Mouse (Mus musculus) midbrain, embryonic 13.5 days (tissue): ENCODE measurements around the gene Polr2a. TPM values are rescaled to one million over a fixed set of nuclear protein-coding genes. Genes with fewer than 3 reads are reported as not detected.

Source experiments
- ATAC-seq: fragments of 200-750 bp; cut with Nextera tagmentation; 2 replicates; pipeline ENCODE4 v1.8.0; 2017; ENCODE audit warnings: mild to moderate bottlenecking, moderate TSS enrichment, moderate library complexity
- H3K27ac ChIP-seq: fragments of 300-500 bp; sonication (generic); 2 replicates; pipeline ENCODE4 v1.5.1; 2015; ENCODE audit warnings: inconsistent platforms, mild to moderate bottlenecking, moderate library complexity
- H3K27me3 ChIP-seq: fragments of 300-500 bp; sonication (generic); 2 replicates; pipeline ENCODE4 v1.6.1; 2015; ENCODE audit warnings: mild to moderate bottlenecking, inconsistent platforms
- H3K36me3 ChIP-seq: fragments of 300-500 bp; sonication (generic); 2 replicates; pipeline ENCODE4 v1.6.1; 2015; ENCODE audit warnings: mild to moderate bottlenecking, inconsistent platforms
- H3K4me1 ChIP-seq: fragments of 300-500 bp; sonication (generic); replicated peaks from 2 replicates; pipeline ENCODE4 v1.6.1; 2015; ENCODE audit warnings: inconsistent platforms
- H3K4me2 ChIP-seq: fragments of 300-500 bp; sonication (generic); replicated peaks from 2 replicates; pipeline ENCODE4 v1.6.1; 2015; ENCODE audit warnings: moderate library complexity, mild to moderate bottlenecking, inconsistent platforms
- H3K4me3 ChIP-seq: fragments of 300-500 bp; sonication (generic); replicated peaks from 2 replicates; pipeline ENCODE4 v1.5.1; 2015; ENCODE audit warnings: mild to moderate bottlenecking, inconsistent platforms
- H3K9ac ChIP-seq: fragments of 300-500 bp; sonication (generic); replicated peaks from 2 replicates; pipeline ENCODE4 v1.6.1; 2015; ENCODE audit warnings: mild to moderate bottlenecking, inconsistent platforms
- H3K9me3 ChIP-seq: fragments of 300-500 bp; sonication (generic); 2 replicates; pipeline ENCODE4 v1.6.1; 2016; ENCODE audit warnings: mild to moderate bottlenecking, inconsistent platforms
- WGBS: fragments of 180-500 bp; shearing (Covaris S2); methylation state at CpG from one replicate; pipeline ENCODE4 v1.1.7; 2015; 5-methylcytosine and 5-hydroxymethylcytosine counted together
- polyA plus RNA-seq: library from polyadenylated mRNA; unstranded; fragments of >200 nt; fragmentation: Nextera tagmentation; extraction: Ambion mirVana; gene quantifications from 2 replicates; pipeline ENCODE4 v1.2.1, GENCODE M21; 2015

Polr2a gene
- polyA plus RNA-seq, 1 experiment from 2014 or later = 24.9 TPM

DNA sequence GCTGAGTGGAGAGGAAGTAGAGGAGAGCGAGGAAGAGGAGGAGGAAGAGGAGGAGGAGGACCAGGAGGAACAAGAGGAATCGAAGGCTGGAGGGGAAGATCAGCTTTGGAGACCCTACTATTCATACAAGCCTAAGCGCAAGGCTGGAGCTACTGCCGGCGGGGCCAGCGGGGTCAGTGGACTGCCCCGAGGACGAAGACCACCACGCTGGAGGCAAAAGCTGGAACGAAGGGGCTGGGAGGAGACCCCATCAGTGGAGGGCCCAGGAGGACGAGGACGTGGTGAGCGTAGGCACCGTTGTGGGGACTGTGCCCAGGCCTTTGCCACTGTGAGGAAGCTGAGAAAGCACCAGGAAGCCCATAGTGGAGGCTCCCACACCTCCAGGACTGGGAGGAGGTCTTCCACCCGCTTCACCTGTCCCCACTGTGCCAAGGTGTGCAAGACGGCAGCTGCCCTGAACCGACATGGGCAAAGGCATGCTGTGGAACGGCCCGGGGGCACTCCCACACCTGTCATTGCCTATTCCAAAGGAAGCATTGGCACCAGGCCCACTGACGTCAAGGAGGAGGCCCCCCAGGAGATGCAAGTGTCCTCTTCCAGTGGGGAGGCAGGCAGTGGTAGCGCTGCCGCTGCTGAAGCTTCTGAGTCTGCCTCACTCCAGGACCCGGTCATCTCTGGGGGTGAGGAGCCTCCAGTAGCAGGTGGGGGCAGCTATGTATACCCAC is 20.0 kb upstream of the Polr2a start:
- Histone ChIP-seq H3K36me3 (peaks cover 25% of the 10 kb centered on the region), H3K27me3 (peaks cover 3% of the 10 kb centered on the region; the same call in 1 of the 2 replicates), H3K4me1 (0 out of 2 replicates have a peak, but pooled peaks cover 5% of the 10 kb centered on the region), H3K4me2 (no peak overlapping the region), H3K9me3 (no peaks in the 10 kb centered on the region), H3K9ac (no peak overlapping the region), H3K27ac (no peak overlapping the region), H3K4me3 (no peak overlapping the region)
- WGBS = 71% methylated on average over 23 of the region's 23 CpGs
- no peak for ATAC-seq

DNA sequence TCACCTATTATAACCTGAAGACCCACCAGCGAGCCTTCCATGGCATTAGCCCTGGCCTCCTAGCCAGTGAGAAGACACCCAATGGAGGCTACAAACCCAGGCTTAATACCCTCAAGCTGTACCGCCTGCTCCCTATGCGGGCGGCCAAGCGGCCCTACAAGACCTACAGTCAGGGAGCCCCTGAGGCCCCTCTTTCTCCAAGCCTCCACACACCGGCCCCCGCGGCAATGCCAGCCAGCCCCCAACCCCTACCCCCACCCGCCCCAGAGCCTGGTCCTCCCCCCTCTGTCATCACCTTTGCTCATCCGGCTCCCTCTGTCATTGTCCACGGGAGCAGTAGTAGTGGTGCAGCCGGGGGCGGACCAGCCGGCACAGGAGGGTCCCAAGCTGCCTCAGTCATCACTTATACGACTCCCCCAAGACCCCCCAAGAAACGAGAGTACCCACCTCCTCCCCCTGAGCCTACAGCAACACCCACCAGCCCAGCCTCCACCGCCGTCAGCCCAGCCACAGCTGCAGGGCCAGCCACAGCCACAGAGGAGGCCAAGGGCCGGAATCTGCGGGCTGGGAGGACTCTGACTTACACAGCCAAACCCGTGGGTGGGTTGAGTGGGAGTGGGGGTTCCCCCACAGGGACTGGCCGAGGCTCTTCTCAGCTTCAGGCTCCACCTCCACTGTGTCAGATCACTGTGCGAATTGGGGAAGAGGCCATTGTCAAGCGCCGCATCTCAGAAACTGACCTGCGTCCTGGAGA is 19.2 kb upstream of the Polr2a start:
- no peak overlapping the region for H3K4me2 ChIP-seq
- H3K9me3 ChIP-seq = no peaks in the 10 kb centered on the region
- no peak for ATAC-seq
- H3K36me3 ChIP-seq = peaks cover 25% of the 10 kb centered on the region
- no peak overlapping the region for H3K9ac ChIP-seq
- peaks cover 3% of the 10 kb centered on the region; the same call in 1 of the 2 replicates for H3K27me3 ChIP-seq
- H3K4me3 ChIP-seq = no peak overlapping the region
- H3K4me1 ChIP-seq = 0 out of 2 replicates have a peak, but pooled peaks cover 5% of the 10 kb centered on the region
- 66% methylated on average over 26 of the region's 26 CpGs for WGBS
- no peak overlapping the region for H3K27ac ChIP-seq

DNA sequence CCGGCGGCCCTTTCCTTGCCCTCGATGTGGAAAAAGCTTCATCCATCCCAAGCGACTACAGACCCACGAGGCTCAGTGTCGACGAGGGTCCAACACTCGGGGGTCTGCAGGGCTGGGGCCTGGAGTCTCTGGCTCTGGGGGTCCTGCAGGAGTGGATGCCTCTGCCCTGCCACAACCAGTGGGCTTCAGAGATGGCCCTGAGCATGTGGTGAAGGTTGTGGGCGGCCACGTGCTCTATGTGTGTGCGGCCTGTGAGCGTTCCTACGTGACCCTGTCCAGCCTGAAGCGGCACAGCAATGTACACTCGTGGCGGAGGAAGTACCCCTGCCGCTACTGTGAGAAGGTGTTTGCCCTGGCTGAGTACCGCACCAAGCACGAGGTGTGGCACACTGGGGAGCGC is 18.1 kb upstream of the Polr2a start:
- H3K9me3 ChIP-seq = no peaks in the 10 kb centered on the region
- 87% methylated on average over 20 of the region's 20 CpGs for WGBS
- peaks cover 25% of the 10 kb centered on the region for H3K36me3 ChIP-seq
- no peak overlapping the region for H3K27ac ChIP-seq
- no peak for ATAC-seq
- H3K27me3 ChIP-seq = no peaks in the 10 kb centered on the region; the same call in 1 of the 2 replicates
- no peak overlapping the region for H3K4me2 ChIP-seq
- 0 out of 2 replicates have a peak, but pooled peaks cover 5% of the 10 kb centered on the region for H3K4me1 ChIP-seq
- H3K9ac ChIP-seq = peak overlapping the region; percentile 28; the same call in 1 of the 2 replicates
- no peak overlapping the region for H3K4me3 ChIP-seq

DNA sequence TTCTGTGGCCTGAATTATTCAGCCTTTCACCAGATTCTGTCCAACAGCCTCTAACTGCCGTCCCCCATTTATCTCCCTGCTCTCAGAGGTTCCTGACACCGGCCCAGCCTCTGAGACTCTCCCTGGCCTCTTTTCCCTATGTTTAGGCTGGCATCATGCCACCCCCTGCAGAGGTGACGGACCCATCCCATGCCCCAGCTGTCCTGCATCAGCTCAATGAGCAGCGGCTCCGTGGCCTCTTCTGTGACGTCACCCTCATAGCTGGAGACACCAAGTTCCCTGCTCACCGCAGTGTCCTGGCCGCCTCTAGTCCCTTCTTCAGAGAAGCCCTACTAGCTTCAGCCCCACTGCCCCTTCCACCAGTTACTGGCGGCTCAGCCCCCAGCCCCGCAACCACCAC is 17.3 kb upstream of the Polr2a start:
- Histone ChIP-seq H3K4me2 (no peak overlapping the region), H3K9me3 (no peaks in the 10 kb centered on the region), H3K27me3 (no peaks in the 10 kb centered on the region; the same call in 1 of the 2 replicates), H3K4me1 (0 out of 2 replicates have a peak, but pooled peaks cover 5% of the 10 kb centered on the region), H3K9ac (no peak overlapping the region), H3K27ac (no peak overlapping the region), H3K4me3 (no peak overlapping the region), H3K36me3 (peaks cover 25% of the 10 kb centered on the region)
- WGBS = 74% methylated on average over 10 of the region's 10 CpGs
- no peak for ATAC-seq

DNA sequence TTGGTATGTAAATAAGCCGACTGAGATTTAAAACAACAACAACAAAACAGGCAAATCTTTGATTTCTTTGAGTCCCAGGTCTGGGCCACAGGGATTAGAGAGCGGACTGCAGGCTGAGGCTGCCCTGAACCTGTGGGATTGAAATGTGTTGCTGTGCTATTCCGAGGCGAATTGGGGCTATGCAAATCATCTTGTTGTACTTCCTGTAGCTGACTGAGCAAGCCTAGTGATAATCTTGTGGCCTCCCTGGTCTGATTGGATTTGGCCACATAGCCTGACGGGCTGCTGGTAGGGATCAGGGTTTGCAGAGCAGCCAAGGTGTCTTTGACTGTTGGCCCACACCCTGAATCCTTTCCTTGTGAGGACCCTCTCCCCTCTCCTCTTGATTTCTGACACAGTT is 16.5 kb upstream of the Polr2a start:
- Histone ChIP-seq H3K4me3 (no peak overlapping the region), H3K36me3 (peaks cover 25% of the 10 kb centered on the region), H3K27me3 (no peaks in the 10 kb centered on the region; the same call in 1 of the 2 replicates), H3K9me3 (no peaks in the 10 kb centered on the region), H3K4me2 (no peak overlapping the region), H3K9ac (no peak overlapping the region), H3K4me1 (0 out of 2 replicates have a peak, but pooled peaks cover 5% of the 10 kb centered on the region), H3K27ac (no peak overlapping the region)
- no peak for ATAC-seq
- WGBS = 53% methylated on average over 5 of the region's 5 CpGs

DNA sequence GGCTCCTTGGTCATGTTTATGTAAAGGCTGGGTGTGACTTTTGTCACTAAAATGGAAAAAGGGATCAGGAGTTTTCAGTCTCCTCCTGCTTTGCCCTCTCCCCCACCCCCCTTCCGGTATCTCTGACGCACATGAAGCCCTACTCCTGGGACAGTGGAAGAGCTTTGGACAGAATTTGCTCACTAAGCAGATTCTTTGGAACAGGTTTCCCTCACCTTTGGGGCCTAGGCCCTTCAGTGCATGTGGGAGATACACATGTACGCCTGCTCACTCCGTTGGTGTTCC is 9.1 kb upstream of the Polr2a start:
- 65% methylated on average over 4 of the region's 4 CpGs for WGBS
- peak overlapping the region; percentile 76; the same call in 1 of the 2 replicates for H3K4me2 ChIP-seq
- 0 out of 2 replicates have a peak overlapping the region, but pooled peaks have one; percentile 30 for H3K27ac ChIP-seq
- peaks cover 24% of the 10 kb centered on the region for H3K4me1 ChIP-seq
- H3K36me3 ChIP-seq = no peaks in the 10 kb centered on the region
- H3K27me3 ChIP-seq = 0 out of 2 replicates have a peak, but pooled peaks cover 5% of the 10 kb centered on the region
- peak overlapping the region; percentile 84 for H3K4me3 ChIP-seq
- no peaks in the 10 kb centered on the region for H3K9me3 ChIP-seq
- ATAC-seq = no peak
- peak overlapping the region; percentile 96; the same call in 1 of the 2 replicates for H3K9ac ChIP-seq

DNA sequence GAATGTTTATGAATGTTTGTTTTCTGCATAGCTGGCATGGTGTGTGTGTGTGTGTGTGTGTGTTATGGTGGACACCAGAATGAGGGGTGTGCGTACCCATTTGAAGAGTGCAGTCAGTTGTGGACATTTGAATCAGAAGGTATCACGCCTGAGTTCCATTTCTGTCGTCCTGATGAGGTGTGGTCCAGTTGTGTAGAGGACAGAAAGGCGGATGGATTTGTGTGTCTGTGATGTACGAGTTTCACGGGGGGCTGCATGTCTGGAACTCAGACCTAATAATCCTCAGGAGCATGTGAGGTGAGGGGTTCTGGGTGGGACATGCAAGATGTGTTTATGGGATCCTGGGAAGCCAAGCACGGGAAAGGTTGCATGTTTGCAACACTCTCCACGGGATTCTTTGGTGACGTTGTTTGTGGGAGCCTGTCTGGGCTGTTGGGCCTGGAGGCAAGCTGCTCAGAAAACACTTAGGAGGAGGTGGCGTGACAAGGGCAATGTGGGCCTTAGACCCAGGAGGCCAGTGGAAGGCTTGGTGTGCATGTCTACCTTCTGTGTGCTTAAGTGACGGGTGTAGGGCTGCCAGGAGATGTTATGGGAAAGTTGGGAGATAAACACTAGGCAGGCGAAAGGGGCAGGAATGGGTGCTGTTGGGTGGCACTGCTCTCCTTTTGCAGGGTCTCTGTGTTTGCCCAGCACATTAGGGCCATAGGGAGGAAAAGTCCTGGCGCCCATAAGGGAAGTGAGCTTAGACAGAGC is 8.6 kb upstream of the Polr2a start:
- H3K9me3 ChIP-seq = no peaks in the 10 kb centered on the region
- H3K27ac ChIP-seq = peak overlapping the region; percentile 84; the same call in 1 of the 2 replicates
- 0 out of 2 replicates have a peak, but pooled peaks cover 5% of the 10 kb centered on the region for H3K27me3 ChIP-seq
- WGBS = 67% methylated on average over 13 of the region's 13 CpGs
- peaks cover 24% of the 10 kb centered on the region for H3K4me1 ChIP-seq
- peak overlapping the region; percentile 76 for H3K4me2 ChIP-seq
- peak overlapping the region; percentile 84 for H3K4me3 ChIP-seq
- no peaks in the 10 kb centered on the region for H3K36me3 ChIP-seq
- peak; percentile 21 for ATAC-seq
- peak overlapping the region; percentile 96 for H3K9ac ChIP-seq

DNA sequence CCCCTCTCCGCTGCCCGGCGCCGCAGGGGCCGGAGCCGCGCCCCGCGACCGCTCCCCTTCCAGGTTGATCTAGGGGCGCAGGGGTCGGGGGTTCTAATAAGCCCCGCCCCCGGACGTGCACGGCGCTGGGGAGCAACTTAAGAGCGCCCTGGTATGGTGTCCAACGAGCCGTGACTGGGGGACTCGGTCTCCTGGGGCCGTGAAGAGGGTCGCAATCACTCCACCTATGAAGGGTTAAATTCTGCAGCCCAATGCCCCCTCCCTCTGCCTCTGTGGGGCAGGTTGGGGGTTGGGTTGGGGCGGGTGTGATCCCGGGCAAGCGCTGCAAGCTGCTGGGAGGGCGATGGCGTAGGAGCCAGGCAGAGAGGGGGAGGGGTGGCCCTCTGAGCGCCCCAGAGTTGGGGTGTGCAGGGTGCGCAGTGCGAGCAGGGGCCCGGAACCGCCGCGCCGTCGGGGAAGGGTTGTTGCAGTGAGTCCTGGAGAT is 7.7 kb upstream of the Polr2a start:
- ATAC-seq = peak; percentile 85
- Histone ChIP-seq H3K9me3 (no peaks in the 10 kb centered on the region), H3K9ac (peak overlapping the region; percentile 96), H3K27ac (peak overlapping the region; percentile 84), H3K36me3 (no peaks in the 10 kb centered on the region), H3K4me1 (peaks cover 25% of the 10 kb centered on the region), H3K4me2 (peak overlapping the region; percentile 76), H3K4me3 (peak overlapping the region; percentile 84), H3K27me3 (0 out of 2 replicates have a peak, but pooled peaks cover 5% of the 10 kb centered on the region)
- WGBS = 1% methylated on average over 37 of the region's 37 CpGs

DNA sequence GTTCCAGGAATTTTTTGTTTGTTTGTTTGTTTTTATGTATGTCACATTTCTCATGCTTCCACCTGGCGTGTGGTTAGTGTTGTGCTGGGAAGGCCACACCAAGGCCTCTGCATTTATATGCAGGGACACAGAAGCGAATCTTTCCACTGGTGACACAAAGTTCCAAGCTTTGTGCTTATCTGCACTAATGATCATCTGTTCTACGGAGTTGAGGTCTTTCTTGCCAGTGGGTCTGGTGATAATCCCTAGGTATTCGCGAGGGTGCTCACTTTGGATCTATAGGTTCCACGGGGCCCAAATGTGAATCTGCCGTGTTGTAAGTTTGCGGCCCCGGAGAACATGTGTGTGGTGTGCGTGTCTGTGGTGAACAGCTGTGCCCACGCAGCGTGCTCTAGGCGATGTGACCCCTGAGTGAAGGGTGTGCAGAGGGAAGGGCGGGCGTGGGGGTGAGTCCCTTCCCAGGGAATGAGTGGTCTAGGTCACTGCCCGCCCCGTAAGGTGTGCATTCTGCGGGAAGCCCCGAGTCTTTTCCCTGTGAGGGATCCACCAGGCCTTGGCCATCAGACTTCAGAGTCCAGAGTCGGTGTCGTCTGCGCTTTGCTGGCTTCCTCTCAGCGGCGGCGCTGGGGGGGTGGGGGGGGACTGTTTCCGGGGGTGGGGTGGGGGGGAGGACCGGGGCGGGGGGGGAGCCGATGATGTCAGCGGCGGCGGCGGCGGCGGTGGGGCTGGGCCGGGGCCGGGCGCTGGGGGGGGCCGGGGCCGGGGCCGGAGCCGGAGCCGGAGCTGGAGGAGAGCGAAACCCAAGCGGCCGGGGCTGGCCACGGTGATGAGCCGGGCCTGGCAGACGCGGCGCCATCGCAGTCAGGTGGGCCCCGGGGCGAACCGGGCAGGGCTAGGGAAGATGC is 7.0 kb upstream of the Polr2a start, which contains the start of gene Zbtb4:
Gene Zbtb4, plus strand, starts transcription at position 692 of the 905 bp plus-strand sequence.
- Histone ChIP-seq H3K27me3 (0 out of 2 replicates have a peak, but pooled peaks cover 5% of the 10 kb centered on the region), H3K4me1 (peaks cover 32% of the 10 kb centered on the region), H3K9me3 (no peaks in the 10 kb centered on the region), H3K27ac (peak within 1 kb of the TSS; percentile 84), H3K4me3 (peak within 1 kb of the TSS; percentile 84), H3K36me3 (no peaks in the 10 kb centered on the region), H3K9ac (peak within 1 kb of the TSS; percentile 96), H3K4me2 (peak within 1 kb of the TSS; percentile 76)
- ATAC-seq = peak; percentile 79
- WGBS = 24% methylated on average over 35 of the region's 55 CpGs

DNA sequence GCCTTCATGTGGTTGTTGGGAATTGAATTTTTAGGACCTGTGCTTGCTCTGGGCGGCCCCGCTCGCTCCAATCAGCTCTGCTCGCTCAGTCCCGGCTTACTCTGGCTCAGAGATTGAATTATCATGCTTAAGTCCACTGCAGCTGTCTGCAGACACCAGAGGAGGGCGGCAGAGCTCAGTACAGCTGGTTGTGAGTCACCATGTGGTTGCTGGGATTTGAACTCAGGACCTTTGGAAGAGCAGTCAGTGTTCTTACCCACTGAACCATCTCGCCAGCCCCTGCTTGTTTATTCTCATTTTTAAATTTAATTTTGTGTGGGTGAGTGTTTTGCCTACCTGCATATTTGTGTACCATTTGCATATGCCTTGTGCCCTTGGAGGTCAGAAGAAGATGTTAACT is 5.1 kb upstream of the Polr2a start:
- H3K27ac ChIP-seq = no peak overlapping the region
- no peak overlapping the region for H3K4me3 ChIP-seq
- no peaks in the 10 kb centered on the region for H3K36me3 ChIP-seq
- no peak overlapping the region for H3K4me2 ChIP-seq
- H3K9ac ChIP-seq = no peak overlapping the region
- no peaks in the 10 kb centered on the region for H3K9me3 ChIP-seq
- H3K27me3 ChIP-seq = 0 out of 2 replicates have a peak, but pooled peaks cover 5% of the 10 kb centered on the region
- WGBS = 69% methylated on average over 7 of the region's 7 CpGs
- no peak for ATAC-seq
- peaks cover 43% of the 10 kb centered on the region for H3K4me1 ChIP-seq
